Mouse (Mus musculus): ENCODE measurements around the gene Cactin. TPM values are rescaled to one million over a fixed set of nuclear protein-coding genes. Genes with fewer than 3 reads are reported as not detected.

Gene Cactin
- polyA plus RNA-seq, 1 experiment from 2014 or later = 51.2 TPM

DNA sequence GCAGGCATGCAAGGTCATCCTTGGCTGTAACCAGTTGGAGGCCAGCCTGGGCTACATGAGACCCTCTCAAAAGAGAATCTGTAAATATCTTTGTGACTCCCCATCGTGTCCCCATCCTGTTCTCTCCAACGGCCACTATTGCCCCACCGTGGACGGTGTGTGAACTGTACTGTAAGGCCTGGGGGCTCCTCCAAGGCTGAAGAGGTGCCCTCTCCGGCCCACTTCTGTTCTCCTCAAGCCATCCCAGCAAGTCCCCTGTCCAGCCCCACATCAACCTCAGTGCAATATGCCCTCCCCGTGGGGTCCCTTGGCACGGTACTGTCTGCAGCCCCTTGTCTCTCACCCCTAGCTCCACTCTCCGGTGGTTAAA lies 1.6 kb upstream of the Cactin start:
- H3K36me3 ChIP-seq (ENCODE audit: control insufficient read depth, insufficient read depth, low read length) = peaks cover 10% of the 10 kb centered on the region; the same call in 1 of the 2 replicates
- peak overlapping the region; percentile 59 for H3K9ac ChIP-seq (ENCODE audit: low read length)
- peaks cover 20% of the 10 kb centered on the region for H3K4me1 ChIP-seq (replicated peaks; ENCODE audit: control insufficient read depth, insufficient read depth, low read length)
- no peak overlapping the region for H3K27ac ChIP-seq (ENCODE audit: low read depth, low read length)
- WGBS = 49% methylated on average over 8 of the region's 8 CpGs
- no peaks in the 10 kb centered on the region for H3K27me3 ChIP-seq (ENCODE audit: control insufficient read depth, insufficient read depth, low read length)
- H3K4me3 ChIP-seq (ENCODE audit: low read depth, low read length) = peak overlapping the region; percentile 93
- ATAC-seq (replicated peaks; ENCODE audit: low FRiP score) = no peak
- DNase-seq (ENCODE audit: low spot score) = no peak
- H3K4me2 ChIP-seq (ENCODE audit: low read depth, low read length, severe bottlenecking) = peak overlapping the region; percentile 79
- no peaks in the 10 kb centered on the region for H3K9me3 ChIP-seq (ENCODE audit: control insufficient read depth, low read length)

- H3K9ac ChIP-seq (ENCODE audit: low read length) = peak overlapping the region; percentile 59
- WGBS = 2% methylated on average over 38 of the region's 38 CpGs
- ATAC-seq (replicated peaks; ENCODE audit: low FRiP score) (peak; percentile 3), DNase-seq (ENCODE audit: low spot score) (peak; percentile 98)
- H3K4me1 ChIP-seq (replicated peaks; ENCODE audit: control insufficient read depth, insufficient read depth, low read length) = peaks cover 20% of the 10 kb centered on the region
- peaks cover 15% of the 10 kb centered on the region; the same call in 1 of the 2 replicates for H3K36me3 ChIP-seq (ENCODE audit: control insufficient read depth, insufficient read depth, low read length)
- H3K4me2 ChIP-seq (ENCODE audit: low read depth, low read length, severe bottlenecking) = peak overlapping the region; percentile 79
- peak overlapping the region; percentile 72 for H3K27ac ChIP-seq (ENCODE audit: low read depth, low read length)
- H3K9me3 ChIP-seq (ENCODE audit: control insufficient read depth, low read length) = no peaks in the 10 kb centered on the region
- H3K27me3 ChIP-seq (ENCODE audit: control insufficient read depth, insufficient read depth, low read length) = no peaks in the 10 kb centered on the region
- peak overlapping the region; percentile 93 for H3K4me3 ChIP-seq (ENCODE audit: low read depth, low read length)
Measured at GRCm38 (mm10) chr10:81319741-81320549, 958 bp upstream of the Cactin start.

DNA sequence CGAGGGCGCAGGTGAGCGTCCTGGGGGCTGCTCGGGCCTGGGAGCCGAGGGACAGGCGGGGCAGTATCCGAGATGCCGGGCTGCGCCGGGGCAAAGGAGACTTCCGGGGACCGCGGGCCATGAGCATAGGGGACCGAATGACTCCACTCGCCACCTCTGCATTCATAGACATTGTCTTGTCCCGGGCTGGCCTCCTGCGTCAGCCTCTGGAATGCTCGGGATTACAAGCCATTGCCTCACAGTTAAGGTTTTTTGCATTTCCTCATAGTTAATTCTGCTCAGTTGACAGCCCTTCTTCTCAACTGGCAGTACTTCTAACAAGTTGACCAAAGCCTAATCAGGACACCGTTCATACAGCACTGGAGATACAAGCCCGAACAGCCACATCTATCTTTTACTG lies 533 bp downstream of the Cactin start:
- H3K27ac ChIP-seq (ENCODE audit: low read depth, low read length) = peak overlapping the region; percentile 72; the same call in 1 of the 2 replicates
- peak overlapping the region; percentile 93 for H3K4me3 ChIP-seq (ENCODE audit: low read depth, low read length)
- ATAC-seq (replicated peaks; ENCODE audit: low FRiP score) (peak; percentile 3; the same call in 1 of the 2 replicates), DNase-seq (ENCODE audit: low spot score) (no peak)
- peak overlapping the region; percentile 79 for H3K4me2 ChIP-seq (ENCODE audit: low read depth, low read length, severe bottlenecking)
- H3K9me3 ChIP-seq (ENCODE audit: control insufficient read depth, low read length) = no peaks in the 10 kb centered on the region
- H3K36me3 ChIP-seq (ENCODE audit: control insufficient read depth, insufficient read depth, low read length) = peaks cover 26% of the 10 kb centered on the region
- H3K9ac ChIP-seq (ENCODE audit: low read length) = peak overlapping the region; percentile 83
- WGBS = 4% methylated on average over 20 of the region's 20 CpGs
- peaks cover 20% of the 10 kb centered on the region for H3K4me1 ChIP-seq (replicated peaks; ENCODE audit: control insufficient read depth, insufficient read depth, low read length)
- no peaks in the 10 kb centered on the region for H3K27me3 ChIP-seq (ENCODE audit: control insufficient read depth, insufficient read depth, low read length)

GRCm38 (mm10) chr10:81322444-81322843 lies 1.5 kb downstream of the Cactin start:
- Histone ChIP-seq H3K27ac (ENCODE audit: low read depth, low read length) (no peak overlapping the region), H3K4me1 (replicated peaks; ENCODE audit: control insufficient read depth, insufficient read depth, low read length) (peaks cover 14% of the 10 kb centered on the region), H3K9me3 (ENCODE audit: control insufficient read depth, low read length) (no peaks in the 10 kb centered on the region), H3K36me3 (ENCODE audit: control insufficient read depth, insufficient read depth, low read length) (peaks cover 29% of the 10 kb centered on the region), H3K9ac (ENCODE audit: low read length) (no peak overlapping the region), H3K4me3 (ENCODE audit: low read depth, low read length) (peak overlapping the region; percentile 93; the same call in 1 of the 2 replicates), H3K27me3 (ENCODE audit: control insufficient read depth, insufficient read depth, low read length) (no peaks in the 10 kb centered on the region), H3K4me2 (ENCODE audit: low read depth, low read length, severe bottlenecking) (no peak overlapping the region)
- no peak for ATAC-seq (replicated peaks; ENCODE audit: low FRiP score)
- 95% methylated on average over 27 of the region's 27 CpGs for WGBS
- no peak for DNase-seq (ENCODE audit: low spot score)

GRCm38 (mm10) chr10:81323141-81323775 lies 2.4 kb downstream of the Cactin start:
- Histone ChIP-seq H3K9ac (ENCODE audit: low read length) (no peak overlapping the region), H3K27ac (ENCODE audit: low read depth, low read length) (no peak overlapping the region), H3K4me1 (replicated peaks; ENCODE audit: control insufficient read depth, insufficient read depth, low read length) (peaks cover 14% of the 10 kb centered on the region), H3K27me3 (ENCODE audit: control insufficient read depth, insufficient read depth, low read length) (no peaks in the 10 kb centered on the region), H3K4me3 (ENCODE audit: low read depth, low read length) (no peak overlapping the region), H3K4me2 (ENCODE audit: low read depth, low read length, severe bottlenecking) (no peak overlapping the region), H3K9me3 (ENCODE audit: control insufficient read depth, low read length) (no peaks in the 10 kb centered on the region), H3K36me3 (ENCODE audit: control insufficient read depth, insufficient read depth, low read length) (peaks cover 27% of the 10 kb centered on the region)
- DNase-seq (ENCODE audit: low spot score) (no peak), ATAC-seq (replicated peaks; ENCODE audit: low FRiP score) (no peak)
- WGBS = 95% methylated on average over 23 of the region's 23 CpGs

DNA sequence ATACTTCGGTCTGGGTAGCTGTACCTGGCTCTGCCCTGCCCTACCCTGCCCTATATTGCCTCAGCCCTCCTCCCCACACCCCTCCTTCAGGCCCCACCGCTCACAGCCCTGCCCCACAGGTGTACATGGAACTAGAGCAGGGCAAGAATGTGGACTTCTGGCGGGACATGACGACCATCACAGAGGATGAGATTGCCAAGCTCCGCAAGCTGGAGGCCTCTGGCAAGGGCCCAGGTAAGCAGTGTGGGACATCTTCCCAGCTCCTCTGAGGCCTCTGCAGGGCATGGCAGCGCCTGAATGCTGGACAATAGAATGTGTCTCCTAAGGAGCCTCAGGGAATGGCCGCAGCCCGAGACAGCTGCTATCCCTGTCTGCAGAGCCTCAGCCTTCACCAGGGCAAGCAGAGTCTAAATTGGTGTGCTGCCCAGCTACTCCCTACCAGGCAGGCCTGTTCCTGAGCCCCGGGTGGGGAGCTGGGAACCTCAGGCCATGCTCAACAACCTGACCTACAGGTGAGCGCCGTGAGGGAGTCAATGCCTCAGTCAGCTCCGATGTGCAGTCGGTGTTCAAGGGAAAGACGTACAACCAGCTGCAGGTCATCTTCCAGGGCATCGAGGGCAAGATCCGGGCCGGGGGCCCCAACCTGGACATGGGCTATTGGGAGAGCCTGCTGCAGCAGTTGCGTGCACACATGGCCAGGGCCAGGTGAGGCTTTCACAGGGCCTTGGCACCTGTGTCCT lies 3.1 kb downstream of the Cactin start:
- Histone ChIP-seq H3K4me2 (ENCODE audit: low read depth, low read length, severe bottlenecking) (no peak overlapping the region), H3K4me1 (replicated peaks; ENCODE audit: control insufficient read depth, insufficient read depth, low read length) (peaks cover 14% of the 10 kb centered on the region), H3K9ac (ENCODE audit: low read length) (no peak overlapping the region), H3K4me3 (ENCODE audit: low read depth, low read length) (no peak overlapping the region), H3K27me3 (ENCODE audit: control insufficient read depth, insufficient read depth, low read length) (no peaks in the 10 kb centered on the region), H3K36me3 (ENCODE audit: control insufficient read depth, insufficient read depth, low read length) (peaks cover 27% of the 10 kb centered on the region), H3K9me3 (ENCODE audit: control insufficient read depth, low read length) (no peaks in the 10 kb centered on the region), H3K27ac (ENCODE audit: low read depth, low read length) (no peak overlapping the region)
- 94% methylated on average over 18 of the region's 18 CpGs for WGBS
- no peak for DNase-seq (ENCODE audit: low spot score)
- no peak for ATAC-seq (replicated peaks; ENCODE audit: low FRiP score)

DNA sequence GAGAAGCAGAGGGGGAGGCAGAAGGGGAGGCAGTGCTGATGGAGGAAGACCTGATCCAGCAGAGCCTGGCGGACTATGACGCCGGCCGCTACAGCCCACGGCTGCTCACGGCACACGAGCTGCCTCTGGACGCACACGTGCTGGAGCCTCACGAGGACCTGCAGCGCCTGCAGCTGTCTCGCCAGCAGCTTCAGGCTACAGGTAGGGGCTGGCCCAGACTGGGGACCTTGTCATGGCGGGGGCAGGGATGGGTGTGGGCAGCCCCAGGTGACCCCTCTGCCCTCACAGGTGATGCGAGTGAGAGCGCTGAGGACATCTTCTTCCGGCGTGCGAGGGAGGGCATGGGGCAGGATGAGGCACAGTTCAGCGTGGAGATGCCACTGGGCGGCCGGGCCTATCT lies 4.3 kb downstream of the Cactin start:
- Histone ChIP-seq H3K4me1 (replicated peaks; ENCODE audit: control insufficient read depth, insufficient read depth, low read length) (peaks cover 7% of the 10 kb centered on the region), H3K4me2 (ENCODE audit: low read depth, low read length, severe bottlenecking) (no peak overlapping the region), H3K4me3 (ENCODE audit: low read depth, low read length) (no peak overlapping the region), H3K36me3 (ENCODE audit: control insufficient read depth, insufficient read depth, low read length) (peaks cover 27% of the 10 kb centered on the region), H3K27me3 (ENCODE audit: control insufficient read depth, insufficient read depth, low read length) (no peaks in the 10 kb centered on the region), H3K9me3 (ENCODE audit: control insufficient read depth, low read length) (no peaks in the 10 kb centered on the region), H3K9ac (ENCODE audit: low read length) (no peak overlapping the region), H3K27ac (ENCODE audit: low read depth, low read length) (no peak overlapping the region)
- DNase-seq (ENCODE audit: low spot score) (no peak), ATAC-seq (replicated peaks; ENCODE audit: low FRiP score) (no peak)
- 93% methylated on average over 21 of the region's 21 CpGs for WGBS

GRCm38 (mm10) chr10:81325781-81326180 lies 4.9 kb downstream of the Cactin start:
- Histone ChIP-seq H3K9me3 (ENCODE audit: control insufficient read depth, low read length) (no peaks in the 10 kb centered on the region), H3K4me2 (ENCODE audit: low read depth, low read length, severe bottlenecking) (no peak overlapping the region), H3K4me3 (ENCODE audit: low read depth, low read length) (no peak overlapping the region), H3K4me1 (replicated peaks; ENCODE audit: control insufficient read depth, insufficient read depth, low read length) (peaks cover 7% of the 10 kb centered on the region), H3K9ac (ENCODE audit: low read length) (no peak overlapping the region), H3K36me3 (ENCODE audit: control insufficient read depth, insufficient read depth, low read length) (peaks cover 27% of the 10 kb centered on the region), H3K27me3 (ENCODE audit: control insufficient read depth, insufficient read depth, low read length) (no peaks in the 10 kb centered on the region), H3K27ac (ENCODE audit: low read depth, low read length) (no peak overlapping the region)
- ATAC-seq (replicated peaks; ENCODE audit: low FRiP score) (no peak), DNase-seq (ENCODE audit: low spot score) (no peak)
- 95% methylated on average over 18 of the region's 18 CpGs for WGBS

All from forebrain, embryonic 11.5 days (tissue).